Mouse (Mus musculus) brain, embryonic 14.5 days (tissue): ENCODE results near the gene Ngrn.

Experiments used
- CTCF ChIP-seq: fragments of 200-500 bp; IDR thresholded peaks from 2 replicates; pipeline ENCODE4 v1.5.1; 2012; ENCODE audit warnings: inconsistent platforms, mild to moderate bottlenecking, moderate library complexity, borderline replicate concordance; ENCODE audit not compliant: insufficient read depth, insufficient read length; ENCODE audit errors: extremely low read depth
- POLR2A ChIP-seq: fragments of 200-500 bp; IDR thresholded peaks from 2 replicates; pipeline ENCODE4 v1.6.1; 2012; ENCODE audit warnings: mild to moderate bottlenecking, inconsistent platforms, borderline replicate concordance; ENCODE audit not compliant: poor library complexity, insufficient read depth, insufficient read length, severe bottlenecking; ENCODE audit errors: extremely low read depth

DNA sequence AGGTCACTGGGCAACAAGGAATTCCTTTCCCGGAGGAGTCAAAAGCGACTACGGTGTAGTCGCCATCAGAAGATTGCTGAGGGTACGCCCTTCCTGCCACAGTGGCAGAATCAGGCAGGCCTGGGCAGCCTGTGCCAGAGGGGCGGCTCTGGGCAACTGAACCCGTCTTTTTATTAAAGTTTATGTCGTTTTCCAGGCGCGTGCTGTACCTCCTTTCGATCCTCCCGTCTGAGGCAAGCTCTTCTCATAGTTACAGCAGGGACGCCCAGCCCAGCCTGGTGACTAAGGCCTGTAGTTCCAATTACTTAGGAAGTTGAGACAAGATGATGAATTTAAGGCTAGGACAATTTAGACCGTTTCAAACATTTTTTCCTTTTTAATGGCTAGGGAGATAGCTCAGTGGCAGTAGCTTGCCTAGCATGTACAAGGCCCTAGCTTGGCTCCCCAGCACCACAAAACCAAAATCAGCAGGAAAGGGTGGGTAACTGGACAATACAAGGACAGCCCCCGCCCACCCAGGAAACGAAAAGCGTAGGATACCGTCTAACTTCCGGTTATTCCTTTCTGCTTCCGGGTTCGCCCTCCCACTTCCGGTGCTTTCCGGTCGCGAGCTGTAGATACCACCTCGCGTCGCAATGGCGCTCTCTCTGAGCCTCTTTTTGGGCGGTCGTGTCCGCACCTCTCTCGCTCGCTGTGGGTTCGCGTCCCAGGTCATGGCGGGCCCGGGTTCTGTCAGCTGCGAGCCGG is at the start of gene Ngrn:
- TF ChIP-seq CTCF (peak; percentile 17; the same call in 1 of the 2 replicates), POLR2A (peak; percentile 40; the same call in 1 of the 2 replicates)
